Mouse (Mus musculus): ENCODE measurements around the gene Apoc1.

GRCm38 (mm10) chr7:19695213-19695594 is 2.7 kb upstream of the Apoc1 start:
- TF ChIP-seq E2F4 (IDR thresholded peaks at IDR 0.05; ENCODE audit: insufficient read depth) (no peak), POLR2A (IDR thresholded peaks at IDR 0.05; ENCODE audit: insufficient read length, low read depth) (no peak), TCF12 (IDR thresholded peaks at IDR 0.05; ENCODE audit: insufficient read depth, poor library complexity, severe bottlenecking) (no peak)
